Mouse (Mus musculus) G1E (cell line): ENCODE data around the gene Unc13b.

ENCODE experiments used
- CTCF ChIP-seq: IDR thresholded peaks from 2 replicates; pipeline ENCODE4 v1.5.1; 2012; ENCODE audit warnings: low read depth, low read length, inconsistent platforms, mixed read lengths
- GATA1 ChIP-seq: IDR thresholded peaks from 2 replicates; pipeline ENCODE4 v1.6.1; 2012; ENCODE audit warnings: borderline replicate concordance, low read length, inconsistent platforms, mixed read lengths

- TF ChIP-seq CTCF (no peak), GATA1 (no peak)
Measured at GRCm38 (mm10) chr4:43030780-43031230, 27.9 kb upstream of the Unc13b start.
